Mouse (Mus musculus) MEL (cell line): ENCODE measurements around the gene Smndc1. TPM values are rescaled to one million over a fixed set of nuclear protein-coding genes. Genes with fewer than 3 reads are reported as not detected.

ENCODE experiments used
- DNase-seq: peaks from one replicate; pipeline ENCODE4 v3.0.0; 2011; ENCODE audit warnings: low read depth, low spot score
- H3K27ac ChIP-seq: 2 replicates; pipeline ENCODE4 v1.5.1; 2012; ENCODE audit warnings: low read depth, mild to moderate bottlenecking, control low read depth, low read length, moderate library complexity; ENCODE audit not compliant: control insufficient read depth
- H3K27me3 ChIP-seq, 2 experiments: fragments of 150-350 bp in 1 of 2; sonication (generic) in 1 of 2; 2 replicates each; pipeline ENCODE4 v1.6.1; 2012; ENCODE audit warnings: low read length in 2 of 2, mild to moderate bottlenecking in 2 of 2, improper control_type of control experiment in 1 of 2, moderate library complexity in 1 of 2; ENCODE audit not compliant: insufficient read depth in 2 of 2, control insufficient read depth in 1 of 2
- H3K36me3 ChIP-seq, 2 experiments: 2 replicates each; pipeline ENCODE4 v1.6.1; 2012 to 2014; ENCODE audit warnings: low read length in 2 of 2, improper control_type of control experiment in 1 of 2, inconsistent platforms in 1 of 2, mild to moderate bottlenecking in 1 of 2; ENCODE audit not compliant: insufficient read depth in 2 of 2, control insufficient read depth in 1 of 2
- H3K4me1 ChIP-seq, 2 experiments: fragments of 150-350 bp in 1 of 2; sonication (generic) in 1 of 2; 2 replicates each; pipeline ENCODE4 v1.6.1; 2012; ENCODE audit warnings: low read length in 2 of 2, improper control_type of control experiment in 1 of 2, mild to moderate bottlenecking in 1 of 2; ENCODE audit not compliant: insufficient read depth in 2 of 2, control insufficient read depth in 1 of 2
- H3K4me3 ChIP-seq, 2 experiments: fragments of 150-350 bp in 1 of 2; sonication (generic) in 1 of 2; 2 replicates each; pipeline ENCODE4 v1.5.1; 2012; ENCODE audit warnings: low read depth in 2 of 2, low read length in 2 of 2, mild to moderate bottlenecking in 2 of 2, moderate library complexity in 2 of 2, control low read depth in 1 of 2, improper control_type of control experiment in 1 of 2; ENCODE audit not compliant: control insufficient read depth in 1 of 2, insufficient read depth in 1 of 2
- H3K79me2 ChIP-seq: 2 replicates; pipeline ENCODE4 v1.6.1; 2012; ENCODE audit warnings: mild to moderate bottlenecking, low read length, moderate library complexity; ENCODE audit not compliant: control insufficient read depth, poor library complexity, insufficient read depth
- H3K9ac ChIP-seq: 2 replicates; pipeline ENCODE4 v1.6.1; 2012; ENCODE audit warnings: low read depth, mild to moderate bottlenecking, control low read depth, low read length, moderate library complexity; ENCODE audit not compliant: control insufficient read depth, poor library complexity, severe bottlenecking
- H3K9me3 ChIP-seq: fragments of 150-350 bp; sonication (generic); replicated peaks from 2 replicates; pipeline ENCODE4 v1.6.1; 2012; ENCODE audit warnings: mild to moderate bottlenecking, low read length, improper control_type of control experiment, moderate library complexity; ENCODE audit not compliant: insufficient read depth
- CTCF ChIP-seq, 3 experiments: IDR thresholded peaks in 2 of 3; conservative IDR thresholded peaks in 1 of 3; 2 replicates each; pipeline ENCODE4 v1.5.1; 2011 to 2012; ENCODE audit warnings: low read length in 3 of 3, low read depth in 2 of 3, mild to moderate bottlenecking in 2 of 3, improper control_type of control experiment in 1 of 3, inconsistent platforms in 1 of 3, mixed read lengths in 1 of 3, moderate library complexity in 1 of 3; ENCODE audit not compliant: control insufficient read depth in 1 of 3, insufficient read depth in 1 of 3, poor library complexity in 1 of 3, severe bottlenecking in 1 of 3
- ETS1 ChIP-seq: IDR thresholded peaks from 2 replicates; pipeline ENCODE4 v1.6.1; 2012; ENCODE audit warnings: low read depth, mild to moderate bottlenecking, inconsistent platforms, low read length, improper control_type of control experiment, moderate library complexity
- MAX ChIP-seq: IDR thresholded peaks from 2 replicates; pipeline ENCODE4 v1.6.1; 2011; ENCODE audit warnings: low read length, improper control_type of control experiment
- MEF2A ChIP-seq: IDR thresholded peaks from 2 replicates; pipeline ENCODE4 v1.6.1; 2014; ENCODE audit warnings: low read depth, mild to moderate bottlenecking, inconsistent platforms, low read length, improper control_type of control experiment; ENCODE audit not compliant: poor library complexity, insufficient replicate concordance, severe bottlenecking; ENCODE audit errors: extremely low read depth
- MYC ChIP-seq: IDR thresholded peaks from 2 replicates; pipeline ENCODE4 v1.6.1; 2011; ENCODE audit warnings: low read depth, mild to moderate bottlenecking, low read length, improper control_type of control experiment, moderate library complexity
- POLR2A ChIP-seq, 2 experiments: IDR thresholded peaks; 2 replicates each; pipeline ENCODE4 v1.6.1; 2011 to 2012; ENCODE audit warnings: low read length in 2 of 2, mild to moderate bottlenecking in 2 of 2, control low read depth in 1 of 2, improper control_type of control experiment in 1 of 2, low read depth in 1 of 2, moderate library complexity in 1 of 2; ENCODE audit not compliant: control insufficient read depth in 1 of 2, insufficient read depth in 1 of 2, poor library complexity in 1 of 2
- POLR2AphosphoS5 ChIP-seq: IDR thresholded peaks from 2 replicates; pipeline ENCODE4 v1.6.1; 2012; ENCODE audit warnings: low read depth, borderline replicate concordance, mild to moderate bottlenecking, inconsistent platforms, low read length, moderate library complexity, mixed read lengths
- RAD21 ChIP-seq: IDR thresholded peaks from 2 replicates; pipeline ENCODE4 v1.6.1; 2011; ENCODE audit warnings: mild to moderate bottlenecking, low read depth, low read length, improper control_type of control experiment
- SMC3 ChIP-seq: IDR thresholded peaks from 2 replicates; pipeline ENCODE4 v1.6.1; 2011; ENCODE audit warnings: low read depth, low read length, improper control_type of control experiment
- USF1 ChIP-seq: IDR thresholded peaks from 2 replicates; pipeline ENCODE4 v1.6.1; 2014; ENCODE audit warnings: low read depth, mild to moderate bottlenecking, inconsistent platforms, low read length, improper control_type of control experiment, moderate library complexity
- ZNF384 ChIP-seq: IDR thresholded peaks from 2 replicates; pipeline ENCODE4 v1.6.1; 2012; ENCODE audit warnings: low read depth, mild to moderate bottlenecking, inconsistent platforms, low read length, improper control_type of control experiment
- polyA plus RNA-seq, 2 experiments: library from polyadenylated mRNA; stranded (reverse) in 1 of 2; unstranded in 1 of 2; fragments of >175 nt in 1 of 2; fragments of >200 nt in 1 of 2; gene quantifications; 2 replicates each; pipeline versions ENCODE4 v1.2.1 to v1.2.4; 2012; ENCODE audit warnings: low replicate concordance in 2 of 2, low read depth in 1 of 2; ENCODE audit not compliant: insufficient read length in 2 of 2, insufficient read depth in 1 of 2, missing spikeins in 1 of 2
- total RNA-seq: library from RNA; depleted of rRNA; stranded (reverse); fragments of 300-350 nt; gene quantifications from 2 replicates; pipeline ENCODE4 v1.2.3, GENCODE M21; 2012

Gene Smndc1
- total and polyA plus RNA-seq, 3 experiments = 27.5 to 166 (median 114) TPM

GRCm38 (mm10) chr19:53404219-53404836 lies 13.9 kb upstream of the Smndc1 start:
- H3K4me3 ChIP-seq = peak overlapping the region; percentile 30 to 45
- TF ChIP-seq MYC (no peak), ETS1 (0 out of 2 replicates have a peak, but pooled peaks have one; percentile 5), ZNF384 (peak; percentile 77)
- H3K4me1 ChIP-seq = peaks cover 12 to 40% of the 10 kb centered on the region in 2 experiments
- peak overlapping the region; percentile 30 for H3K9ac ChIP-seq
- H3K9me3 ChIP-seq = no peaks in the 10 kb centered on the region
- H3K27ac ChIP-seq = no peak overlapping the region
- no peak for DNase-seq
- H3K79me2 ChIP-seq = no peaks in the 10 kb centered on the region
- H3K36me3 ChIP-seq = peaks cover 0 to 29% of the 10 kb centered on the region in 2 experiments; a peak in 2 of 4 replicates
- H3K27me3 ChIP-seq = no peaks in the 10 kb centered on the region

DNA sequence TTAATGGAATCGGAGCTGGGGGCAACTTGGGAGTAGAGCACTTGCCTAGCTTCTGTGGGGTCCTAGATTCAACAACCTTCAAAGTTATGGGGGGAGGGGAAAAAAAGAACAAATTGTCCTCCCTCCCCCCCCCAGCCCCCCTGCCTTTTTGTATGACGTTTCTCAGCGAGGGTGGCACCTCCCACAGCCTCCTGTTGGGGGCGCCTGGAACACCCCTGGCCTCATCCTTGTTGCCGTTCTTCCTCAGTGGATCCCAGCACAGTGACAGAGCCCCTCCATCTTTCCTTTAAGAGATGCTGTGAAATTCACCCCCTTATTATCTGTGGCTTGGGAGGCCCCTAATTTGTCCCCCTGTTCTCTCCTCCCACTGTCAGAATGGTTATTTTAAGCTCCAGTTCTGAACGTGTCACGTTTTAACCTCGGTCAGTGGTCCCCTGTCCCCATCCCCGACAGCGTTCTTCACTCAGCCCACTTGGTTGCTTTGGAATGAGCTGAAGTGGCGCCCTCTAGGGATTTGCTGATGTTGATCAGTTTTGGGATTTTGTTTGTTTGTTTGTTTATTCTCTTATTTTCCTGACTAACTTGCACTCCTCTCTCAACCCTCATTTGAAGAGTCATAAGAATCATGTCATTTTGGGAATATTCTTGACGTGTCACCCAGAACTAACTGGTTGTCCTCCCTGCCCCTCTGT lies 12.5 kb upstream of the Smndc1 start:
- H3K9ac ChIP-seq = no peak overlapping the region
- no peak for DNase-seq
- H3K4me3 ChIP-seq = no peak overlapping the region
- no peak overlapping the region for H3K27ac ChIP-seq
- H3K9me3 ChIP-seq = no peaks in the 10 kb centered on the region
- peaks cover 12 to 38% of the 10 kb centered on the region in 2 experiments for H3K4me1 ChIP-seq
- no peaks in the 10 kb centered on the region for H3K79me2 ChIP-seq
- TF ChIP-seq CTCF (IDR thresholded peaks at IDR 0.05 in 2 of 3, conservative IDR thresholded peaks at IDR 0.05 in 1 of 3; ENCODE audit: control insufficient read depth in 1 of 3, insufficient read depth in 1 of 3, low read depth in 2 of 3, low read length in 3 of 3, poor library complexity in 1 of 3, severe bottlenecking in 1 of 3) (peak; percentile 48 to 64 (median 53); a peak in 5 of 6 replicates), USF1 (no peak), MAX (no peak), POLR2A (IDR thresholded peaks at IDR 0.05; ENCODE audit: control insufficient read depth in 1 of 2, insufficient read depth in 1 of 2, low read depth in 1 of 2, low read length in 2 of 2, poor library complexity in 1 of 2) (no peak), RAD21 (peak; percentile 13), SMC3 (peak; percentile 33), MEF2A (no peak), POLR2AphosphoS5 (no peak)
- no peaks in the 10 kb centered on the region for H3K27me3 ChIP-seq
- peaks cover 0 to 28% of the 10 kb centered on the region in 2 experiments; a peak in 2 of 4 replicates for H3K36me3 ChIP-seq
